Mouse (Mus musculus): ENCODE results near the gene Clybl. TPM values are rescaled to one million over a fixed set of nuclear protein-coding genes. Genes with fewer than 3 reads are reported as not detected.
A peak's percentile ranks its signal among the peaks of the same experiment; 100 is the strongest.

The Clybl gene
- total RNA-seq, 2 experiments from 2014 or later = 21.5 to 23.8 TPM

DNA sequence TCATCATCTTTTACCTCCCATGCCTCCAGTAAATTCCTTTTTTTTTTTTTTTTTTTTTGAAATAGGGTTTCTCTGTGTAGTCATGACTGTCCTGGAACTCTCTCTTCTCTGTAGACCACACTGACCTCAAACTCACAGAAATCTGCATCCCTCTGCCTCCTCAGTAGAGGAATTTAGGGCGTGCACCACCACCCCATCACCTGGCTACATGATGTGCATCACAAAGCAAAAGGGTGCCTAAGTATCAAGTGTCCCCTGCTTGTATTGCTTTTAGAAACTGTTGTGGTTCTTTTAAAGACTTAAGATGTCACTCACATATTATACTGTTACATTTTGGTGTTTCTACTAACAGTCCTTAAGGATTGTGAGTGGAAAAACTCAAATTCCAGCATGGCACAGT, 211.6 kb downstream of the Clybl start:
- intact Hi-C loops (cut with DNase I) = no loop called here
- no peak for DNase-seq (ENCODE audit: low spot score in 2 of 2)

DNA sequence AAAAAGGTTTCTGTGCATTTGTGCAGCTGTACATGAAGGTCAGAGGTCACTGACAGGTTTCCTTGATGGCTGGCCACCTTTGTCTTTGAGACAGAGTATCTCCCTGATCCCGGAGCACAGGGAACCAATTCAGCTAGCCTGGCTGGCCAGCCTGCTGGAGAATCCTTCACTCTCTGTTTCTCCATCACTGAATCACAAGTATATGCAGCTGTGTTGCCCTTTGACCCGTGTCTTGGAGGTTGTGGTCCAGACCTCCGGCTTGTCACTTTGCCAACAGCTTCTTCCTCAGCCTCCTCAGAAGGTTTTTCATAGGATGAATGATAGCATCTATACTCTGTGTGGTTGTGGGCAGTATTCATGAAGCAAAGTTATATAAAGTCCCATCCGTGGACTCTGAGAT, 217.2 kb downstream of the Clybl start:
- DNase-seq (ENCODE audit: low spot score in 2 of 2) = no peak
- intact Hi-C loops (cut with DNase I) = no loop called here

DNA sequence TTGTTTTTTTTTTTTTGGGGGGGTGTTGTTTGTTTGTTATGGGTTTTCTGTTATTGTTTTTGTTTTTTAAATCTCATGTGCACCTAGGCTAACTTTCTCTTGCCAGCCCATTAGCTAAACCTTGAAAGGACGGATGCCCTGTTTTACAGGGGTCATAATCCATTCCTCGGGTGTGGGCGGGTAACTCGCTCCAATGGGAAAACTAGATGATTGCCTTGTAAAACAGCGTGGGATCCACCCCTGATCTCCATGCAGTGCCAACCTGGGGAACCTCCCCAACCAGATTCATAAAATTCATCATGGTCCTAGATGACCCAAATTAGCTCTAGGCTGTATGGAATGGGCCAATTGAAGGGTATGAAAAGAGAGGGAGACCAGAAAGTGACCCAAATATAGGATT, 218.4 kb downstream of the Clybl start:
- intact Hi-C loops (cut with DNase I) = no loop called here
- no peak for DNase-seq (ENCODE audit: low spot score in 2 of 2)

GRCm38 (mm10) chr14:122401886-122402285, 220.4 kb downstream of the Clybl start:
- DNase-seq (ENCODE audit: low spot score in 2 of 2) = no peak
- intact Hi-C loops (cut with DNase I) = no loop called here

GRCm38 (mm10) chr14:122402716-122403258, 221.3 kb downstream of the Clybl start:
- intact Hi-C loops (cut with DNase I) = no loop called here
- no peak for DNase-seq (ENCODE audit: low spot score in 2 of 2)

GRCm38 (mm10) chr14:122403422-122403940, 222.0 kb downstream of the Clybl start:
- DNase-seq (ENCODE audit: low spot score in 2 of 2) = no peak
- intact Hi-C loops (cut with DNase I) = no loop called here

DNA sequence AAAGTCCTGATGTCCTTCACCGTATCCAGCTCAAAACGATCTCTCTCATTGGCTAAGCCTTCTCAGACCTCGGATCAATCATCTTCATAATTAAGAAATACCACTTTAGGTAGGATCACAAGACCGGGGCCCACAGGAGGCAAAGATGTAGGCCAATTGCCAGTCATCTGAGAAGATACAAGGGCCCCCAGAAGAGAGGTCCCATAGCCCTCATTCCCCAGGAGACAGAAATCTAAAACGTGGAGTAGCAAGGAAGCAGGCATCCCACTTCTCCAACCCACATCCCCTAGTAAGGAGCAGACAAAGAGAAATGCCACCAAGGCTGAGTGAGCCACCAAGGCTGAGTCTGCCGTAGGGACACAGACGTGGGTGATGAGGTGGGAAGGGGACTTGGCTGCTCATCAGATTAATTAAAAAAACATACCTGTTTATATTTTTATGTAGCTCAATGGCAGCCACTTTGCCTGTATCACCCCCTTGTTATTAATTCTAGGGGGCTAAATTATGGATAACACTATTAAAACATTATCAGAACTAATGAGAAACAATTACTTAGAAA, 223.2 kb downstream of the Clybl start:
- DNase-seq (ENCODE audit: low spot score in 2 of 2) = no peak
- intact Hi-C loops (cut with DNase I) = loop anchor here (5.0 kb wide), 3 partner anchors 48 to 177 kb away; partner anchors contain the start of genes Gm5089 and Zic2

DNA sequence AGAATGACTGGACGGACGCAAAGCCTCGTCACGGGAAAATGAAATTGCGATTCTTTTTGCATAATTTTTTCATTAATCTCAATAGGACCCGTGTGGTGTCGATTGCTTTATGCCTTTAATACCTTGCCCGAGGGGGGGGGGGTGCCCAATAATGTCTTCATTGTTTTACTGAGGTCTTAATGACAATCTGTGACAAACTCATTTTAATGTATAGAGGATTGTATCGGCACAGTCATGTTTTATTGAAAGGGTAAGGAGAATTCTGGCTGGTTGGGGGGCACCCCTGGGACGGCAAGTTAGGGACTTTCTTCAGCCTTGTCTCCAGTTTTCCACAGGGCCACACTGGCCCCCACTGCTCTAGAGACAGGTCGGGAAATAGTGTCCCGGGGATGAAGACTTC, 223.7 kb downstream of the Clybl start:
- intact Hi-C loops (cut with DNase I) = loop anchor here (5.0 kb wide), 3 partner anchors 47 to 178 kb away; partner anchors contain the start of genes Gm5089 and Zic2
- DNase-seq (ENCODE audit: low spot score in 2 of 2) = no peak

- no peak for DNase-seq (ENCODE audit: low spot score in 2 of 2)
- intact Hi-C loops (cut with DNase I) = loop anchor here (5.0 kb wide), 3 partner anchors 46 to 179 kb away; partner anchors contain the start of genes Gm5089 and Zic2
These were observed 224.5 kb downstream of the Clybl start for GRCm38 (mm10) chr14:122405897-122406540.

- intact Hi-C loops (cut with DNase I) = loop anchor here (5.0 kb wide), 3 partner anchors 46 to 179 kb away; partner anchors contain the start of genes Gm5089 and Zic2
- DNase-seq (ENCODE audit: low spot score in 2 of 2) = peak; percentile 17 to 39
These were observed 225.2 kb downstream of the Clybl start for GRCm38 (mm10) chr14:122406541-122407219.

DNA sequence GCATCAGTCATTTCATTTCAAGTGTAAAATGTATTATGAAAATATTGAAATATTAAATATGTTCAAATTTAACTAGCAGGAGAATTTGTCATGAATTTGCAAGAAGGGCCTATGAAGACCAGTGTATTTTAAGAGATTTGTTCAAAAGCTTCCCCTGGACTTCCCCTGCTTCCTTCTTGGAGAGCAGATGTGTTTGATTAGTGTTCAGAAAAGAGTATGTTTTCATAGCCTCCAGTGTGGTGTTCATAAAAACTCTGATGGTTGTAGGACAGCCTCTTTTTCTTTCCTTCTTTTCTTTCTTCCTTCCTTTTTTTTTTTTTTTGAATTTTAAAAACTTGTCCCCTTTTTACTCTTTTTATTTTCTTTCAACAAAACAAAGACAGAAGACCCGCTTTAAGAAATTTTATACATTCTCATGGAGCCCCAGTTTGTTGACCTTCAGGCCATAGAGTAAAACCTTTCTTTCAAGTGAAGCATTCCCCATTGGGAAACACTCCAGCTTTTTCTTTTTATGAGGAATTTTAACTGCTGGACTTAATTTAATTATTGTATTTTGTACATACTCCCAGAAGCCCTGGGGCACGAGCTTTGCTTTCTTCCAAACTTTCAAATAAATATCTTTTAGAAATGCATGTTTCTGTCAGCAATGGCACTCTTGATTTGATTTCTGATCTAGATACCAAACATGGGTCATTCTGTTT, 231.5 kb downstream of the Clybl start:
- intact Hi-C loops (cut with DNase I) = no loop called here
- DNase-seq (ENCODE audit: low spot score in 2 of 2) = no peak

GRCm38 (mm10) chr14:122413542-122413928, 232.0 kb downstream of the Clybl start:
- intact Hi-C loops (cut with DNase I) = no loop called here

DNA sequence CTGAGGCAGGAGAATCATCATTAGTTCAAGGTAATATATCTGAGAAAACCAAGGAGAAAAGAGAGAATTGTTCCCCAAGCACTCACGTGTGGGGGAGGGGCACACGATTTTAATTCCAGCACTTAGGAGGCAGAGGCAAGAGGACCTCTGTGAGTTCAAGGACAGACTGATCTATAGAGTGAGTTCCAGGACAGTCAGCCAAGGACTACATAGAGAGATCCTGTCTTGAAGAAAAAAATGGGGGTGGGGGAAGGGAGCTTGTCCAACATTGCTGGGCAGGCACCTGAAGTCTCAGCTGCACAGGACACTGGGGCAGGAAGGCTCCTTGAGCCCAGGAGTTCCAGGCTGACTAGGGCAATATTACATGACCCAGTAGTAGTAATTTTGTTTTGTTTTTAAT, 233.3 kb downstream of the Clybl start:
- DNase-seq (ENCODE audit: low spot score in 2 of 2) = no peak
- intact Hi-C loops (cut with DNase I) = no loop called here

More at GRCm38 (mm10) chr14:122413542-122413928, 232.0 kb downstream of the Clybl start:
- DNase-seq (ENCODE audit: low spot score in 2 of 2) = no peak

DNA sequence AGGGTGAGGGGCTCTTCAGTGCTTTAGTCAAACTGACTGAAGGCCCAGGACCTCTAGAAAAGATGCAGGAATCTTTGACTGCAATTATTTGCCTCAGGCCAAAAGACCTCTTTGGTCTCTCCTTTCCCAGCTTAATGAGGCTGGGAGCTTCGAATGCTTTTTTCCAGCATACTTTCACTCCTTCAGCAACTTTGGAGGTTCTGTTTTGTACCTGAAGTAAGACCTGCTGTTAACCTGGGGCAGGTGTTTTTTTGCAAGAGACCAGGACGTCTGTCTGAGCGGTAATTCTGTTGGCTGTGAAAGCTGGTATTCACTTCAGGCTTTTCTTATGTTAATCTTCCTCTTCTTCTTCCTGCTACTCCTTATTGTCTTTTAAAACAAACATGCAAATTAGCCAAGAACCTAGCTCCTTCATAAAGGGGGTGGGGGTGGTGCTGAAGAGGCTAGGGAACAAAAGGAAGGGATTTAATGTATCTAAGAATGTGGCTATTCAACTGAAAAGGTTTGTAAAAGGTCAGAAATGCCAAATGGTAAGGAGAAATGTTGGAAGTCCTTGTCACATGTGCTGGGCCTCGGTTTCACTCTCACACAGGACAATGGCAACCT, 234.8 kb downstream of the Clybl start:
- no peak for DNase-seq (ENCODE audit: low spot score in 2 of 2)
- intact Hi-C loops (cut with DNase I) = no loop called here

DNA sequence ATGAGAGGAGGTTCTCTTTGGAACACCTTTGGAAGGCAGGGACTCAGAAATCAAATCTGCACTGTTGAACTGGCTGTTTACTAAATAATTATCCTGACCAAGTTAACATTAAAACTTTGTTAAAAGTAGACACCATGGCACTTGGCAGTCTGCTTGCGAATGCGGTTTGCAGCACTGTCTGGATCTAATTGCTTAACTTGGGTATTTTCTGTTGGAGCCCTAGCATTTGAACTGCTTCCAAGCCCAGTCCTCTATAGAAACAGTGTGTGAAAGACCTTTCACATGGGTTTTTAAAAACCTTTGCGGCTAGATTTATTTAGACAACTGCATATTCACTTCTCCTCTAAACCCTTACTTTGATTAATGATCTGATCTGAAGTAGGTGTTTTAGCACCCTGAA, 242.9 kb downstream of the Clybl start:
- no peak for DNase-seq (ENCODE audit: low spot score in 2 of 2)
- intact Hi-C loops (cut with DNase I) = no loop called here

DNA sequence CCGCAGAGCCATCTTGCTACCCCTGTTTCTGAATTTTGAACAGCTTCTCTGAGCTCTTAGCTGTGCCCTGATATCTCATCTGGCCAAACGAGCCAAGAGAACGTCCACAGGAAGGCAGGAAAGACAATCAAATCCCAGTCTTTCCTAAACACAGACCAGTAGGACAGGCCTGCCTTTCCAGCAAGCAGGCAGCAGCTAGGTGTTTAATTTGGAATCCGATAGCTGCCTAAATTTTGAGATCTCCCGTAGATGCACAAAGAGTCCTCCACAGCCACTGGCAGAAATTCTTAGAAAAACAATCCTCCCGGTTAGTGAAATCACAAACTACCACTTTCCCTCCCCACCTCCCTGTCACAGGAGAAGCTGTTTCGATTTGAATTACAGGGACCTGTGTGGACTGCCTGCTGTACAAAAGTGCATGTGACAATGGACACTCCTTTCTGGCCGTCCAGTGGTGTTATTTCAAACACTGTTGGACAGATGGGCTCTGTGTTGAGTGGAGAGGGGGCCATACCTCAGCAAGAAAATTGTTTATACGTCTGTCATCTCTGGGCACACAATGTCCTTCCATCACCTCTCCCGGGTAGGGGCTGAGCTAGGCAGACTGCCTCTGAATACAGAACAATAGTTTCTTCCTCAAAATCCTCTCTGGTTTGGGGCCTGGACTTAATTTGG, 245.2 kb downstream of the Clybl start:
- no peak for DNase-seq (ENCODE audit: low spot score in 2 of 2)
- intact Hi-C loops (cut with DNase I) = no loop called here

DNA sequence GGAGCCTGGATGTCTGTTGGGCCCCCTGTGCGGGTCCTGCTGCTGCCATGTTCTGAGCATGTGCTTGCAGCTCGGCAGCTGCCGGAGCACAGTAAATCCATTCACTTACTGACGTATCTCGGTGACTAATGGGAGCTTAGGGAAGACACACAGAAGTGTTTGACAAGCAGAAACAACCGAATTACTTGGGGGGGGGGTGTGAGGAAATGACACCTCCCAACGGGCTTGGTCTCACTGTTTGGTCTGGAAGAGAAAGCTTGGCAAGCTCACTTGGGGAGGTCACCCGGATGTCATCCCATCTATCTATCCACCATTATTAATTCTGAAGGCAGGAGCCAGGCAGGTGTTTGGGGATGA, 245.7 kb downstream of the Clybl start:
- DNase-seq (ENCODE audit: low spot score in 2 of 2) = no peak
- intact Hi-C loops (cut with DNase I) = no loop called here

- DNase-seq (ENCODE audit: low spot score in 2 of 2) = no peak
- intact Hi-C loops (cut with DNase I) = no loop called here
These were observed 246.2 kb downstream of the Clybl start for GRCm38 (mm10) chr14:122427654-122428053.

DNA sequence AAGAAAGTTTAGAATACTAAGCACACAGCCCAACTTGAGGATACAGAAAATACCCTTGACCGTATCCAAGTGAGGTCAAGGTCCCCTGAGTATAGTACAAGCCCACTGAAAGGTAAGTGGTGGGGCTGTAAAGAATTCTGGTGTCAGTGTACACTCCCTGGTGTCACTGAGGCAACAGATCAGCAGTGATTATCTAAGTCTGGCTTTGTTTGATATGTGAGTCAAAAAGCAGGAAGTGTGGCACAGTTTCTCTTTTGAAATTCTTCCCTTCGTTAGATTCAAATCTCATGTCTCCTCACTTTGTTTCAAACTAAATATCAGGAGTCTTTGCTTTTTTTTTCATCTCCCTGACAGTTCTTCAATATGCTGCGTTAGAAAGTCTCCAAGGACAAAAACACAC, 251.1 kb downstream of the Clybl start:
- no peak for DNase-seq (ENCODE audit: low spot score in 2 of 2)
- intact Hi-C loops (cut with DNase I) = no loop called here
